Mouse (Mus musculus): ENCODE data around the gene Cdip1.

GRCm38 (mm10) chr16:4791332-4791731 is 1.2 kb upstream of the Cdip1 start:
- TF ChIP-seq CTCF (IDR thresholded peaks at IDR 0.05; ENCODE audit: low read depth) (peak; percentile 47), EP300 (IDR thresholded peaks at IDR 0.05; ENCODE audit: low read depth) (no peak)
